Mouse (Mus musculus) bone marrow, adult 2 months (tissue): ENCODE results near the gene Cyp2j8. TPM values are rescaled to one million over a fixed set of nuclear protein-coding genes. Genes with fewer than 3 reads are reported as not detected.
"Not testable (repeated sequence)": the region's sequence is repeated elsewhere in the genome, so short reads cannot be mapped to it uniquely, and the experiment has no call there.

Experiments
- H3K27ac ChIP-seq: fragments of 200-500 bp; 2 replicates; pipeline ENCODE4 v1.5.1; 2012; ENCODE audit warnings: low read depth, mild to moderate bottlenecking, control low read depth, inconsistent platforms, low read length; ENCODE audit not compliant: control insufficient read depth, poor library complexity, insufficient read depth
- H3K4me1 ChIP-seq: fragments of 200-500 bp; 2 replicates; pipeline ENCODE4 v1.6.1; 2011; ENCODE audit warnings: low read length; ENCODE audit not compliant: control insufficient read depth, insufficient read depth
- H3K4me3 ChIP-seq: fragments of 200-500 bp; replicated peaks from 2 replicates; pipeline ENCODE3; 2011; ENCODE audit warnings: mild to moderate bottlenecking, low read depth, low read length, control low read depth; ENCODE audit not compliant: control insufficient read depth
- CTCF ChIP-seq: fragments of 200-500 bp; IDR thresholded peaks from 2 replicates; pipeline ENCODE4 v1.5.1; 2011; ENCODE audit warnings: low read length, control low read depth; ENCODE audit not compliant: control insufficient read depth, insufficient read depth
- POLR2A ChIP-seq: fragments of 200-500 bp; IDR thresholded peaks from 2 replicates; pipeline ENCODE4 v1.6.1; 2011; ENCODE audit warnings: low read depth, mild to moderate bottlenecking, control low read depth, low read length, borderline replicate concordance; ENCODE audit not compliant: control insufficient read depth
- WGBS: fragments of 180-500 bp; shearing (Covaris S2); methylation state at CpG from one replicate; pipeline ENCODE4 v1.1.7; 2018; 5-methylcytosine and 5-hydroxymethylcytosine counted together
- polyA plus RNA-seq: library from polyadenylated mRNA; stranded (reverse); fragments of >200 nt; gene quantifications from 2 replicates; pipeline ENCODE4 v1.2.4, GENCODE M21; 2011; ENCODE audit warnings: low replicate concordance; ENCODE audit not compliant: missing spikeins, insufficient read depth, insufficient read length

Gene Cyp2j8
- polyA plus RNA-seq = not detected in 2 replicates

GRCm38 (mm10) chr4:96507286-96507685, at the start of gene Cyp2j8:
Gene Cyp2j8, minus strand, starts transcription at chr4:96507386.
- TF ChIP-seq CTCF = no peak
- TF ChIP-seq POLR2A = no peak
- no peaks in the 10 kb centered on the region for H3K4me1 ChIP-seq
- 73% methylated on average over 1 of the region's 1 CpGs for WGBS
- H3K27ac ChIP-seq = no peak within 1 kb of the TSS
- H3K4me3 ChIP-seq = no peak within 1 kb of the TSS

DNA sequence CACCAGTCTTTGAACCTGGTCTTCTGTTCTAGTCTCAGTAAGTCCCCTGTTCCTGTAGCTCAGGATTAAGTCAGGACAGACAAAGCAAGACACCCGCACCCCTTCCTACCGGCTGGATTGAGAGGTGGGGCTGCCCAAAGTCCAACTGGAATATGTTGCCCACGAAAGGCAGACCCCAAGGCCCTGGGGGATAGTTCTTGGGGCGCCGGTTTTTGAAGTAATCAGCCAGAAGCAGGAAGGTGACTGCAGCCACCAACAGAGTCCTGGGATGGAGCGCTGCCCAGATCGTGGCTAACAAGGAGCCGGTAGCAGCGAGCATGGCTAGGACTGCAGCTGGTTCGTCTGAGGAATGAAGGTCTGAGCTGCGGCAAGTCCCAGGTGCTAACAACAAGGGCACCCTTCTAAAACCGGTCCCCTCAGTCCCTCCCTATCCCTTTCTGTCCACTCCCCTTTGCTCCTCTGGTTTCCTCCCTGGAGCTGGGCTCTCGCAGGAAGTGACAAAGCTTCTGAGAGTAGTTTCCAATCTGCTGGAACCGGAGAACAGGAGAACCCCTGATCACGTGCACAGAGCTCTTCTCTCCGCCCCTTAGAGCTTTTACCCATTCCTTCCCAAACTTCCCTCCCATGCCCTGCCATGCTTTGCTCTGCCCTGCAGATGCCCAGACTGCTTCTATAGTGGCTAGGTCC, 46.1 kb upstream of the Cyp2j8 start, which contains the start of gene Cyp2j6:
Gene Cyp2j6 (minus strand): TSS at position 529 of the 687 bp plus-strand sequence.
- Histone ChIP-seq H3K4me3 (peak within 1 kb of the TSS; percentile 52), H3K27ac (no peak within 1 kb of the TSS), H3K4me1 (no peaks in the 10 kb centered on the region)
- under 1% methylated on average over 16 of the region's 16 CpGs for WGBS
- TF ChIP-seq POLR2A (no peak), CTCF (no peak)

GRCm38 (mm10) chr4:96551619-96552018, 44.4 kb upstream of the Cyp2j8 start:
- Histone ChIP-seq H3K27ac (no peak overlapping the region), H3K4me1 (no peaks in the 10 kb centered on the region), H3K4me3 (no peak overlapping the region)
- no peak for TF ChIP-seq POLR2A
- TF ChIP-seq CTCF = no peak
- whole genome bisulfite sequencing = 22% methylated on average over 3 of the region's 3 CpGs

- Histone ChIP-seq H3K4me1 (no peaks in the 10 kb centered on the region), H3K27ac (no peak overlapping the region), H3K4me3 (no peak overlapping the region)
- 60% methylated on average over 1 of the region's 1 CpGs for WGBS
- TF ChIP-seq CTCF = no peak
- no peak for TF ChIP-seq POLR2A
Measured at GRCm38 (mm10) chr4:96545976-96546375, 38.8 kb upstream of the Cyp2j8 start.

DNA sequence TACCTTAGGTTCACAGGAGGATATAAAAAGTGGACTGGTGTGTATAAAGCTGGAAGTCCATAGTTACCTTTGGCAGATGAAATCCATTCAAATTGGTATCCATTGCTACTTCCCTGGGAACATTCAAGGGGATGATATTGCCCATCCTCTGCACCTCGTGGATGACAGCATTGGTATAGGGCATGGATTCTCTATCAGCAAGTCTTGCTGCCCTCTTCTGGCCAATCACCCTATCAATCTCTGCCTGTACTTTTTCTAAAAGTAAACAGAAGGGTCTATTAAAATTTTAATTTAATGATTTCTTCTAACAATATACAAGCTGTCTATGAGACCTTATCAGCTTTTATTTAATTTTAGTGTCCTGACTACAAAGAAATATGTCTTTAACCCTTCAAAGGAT, 18.6 kb upstream of the Cyp2j8 start:
- no peak for TF ChIP-seq CTCF
- no peak for TF ChIP-seq POLR2A
- Histone ChIP-seq H3K27ac (no peak overlapping the region), H3K4me3 (no peak overlapping the region), H3K4me1 (no peaks in the 10 kb centered on the region)
- WGBS = 21% methylated on average over 1 of the region's 1 CpGs

- Histone ChIP-seq H3K4me3 (no peak overlapping the region), H3K4me1 (no peaks in the 10 kb centered on the region), H3K27ac (no peak overlapping the region)
- WGBS = 86% methylated on average over 2 of the region's 2 CpGs
- TF ChIP-seq CTCF (no peak), POLR2A (no peak)
Measured at GRCm38 (mm10) chr4:96522256-96522655, 15.1 kb upstream of the Cyp2j8 start.

GRCm38 (mm10) chr4:96510083-96510482, 2.9 kb upstream of the Cyp2j8 start:
- no peak for TF ChIP-seq CTCF
- TF ChIP-seq POLR2A = no peak
- no peak overlapping the region for H3K27ac ChIP-seq
- WGBS = 7% methylated on average over 3 of the region's 3 CpGs
- no peak overlapping the region for H3K4me3 ChIP-seq
- H3K4me1 ChIP-seq = no peaks in the 10 kb centered on the region

GRCm38 (mm10) chr4:96463311-96464060, 43.7 kb downstream of the Cyp2j8 start:
- 82% methylated on average over 30 of the region's 30 CpGs for WGBS
- not testable (repeated sequence) for H3K4me1 ChIP-seq, H3K4me3 ChIP-seq, H3K27ac ChIP-seq

Other genes starting within 250 kb of the Cyp2j8 start
- gene Cyp2j11, start 158.7 kb downstream of the Cyp2j8 start, polyA plus RNA-seq = not detected in 2 replicates
- 1.9 TPM in 1 of 2 replicates, not detected in the other for gene Cyp2j6, start 46.3 kb upstream of the Cyp2j8 start, polyA plus RNA-seq
- gene Cyp2j9, start 84.2 kb upstream of the Cyp2j8 start, polyA plus RNA-seq = not detected in 2 replicates
- 0.41 and 2.3 TPM in 2 replicates for gene Cyp2j5, start 156.8 kb upstream of the Cyp2j8 start, polyA plus RNA-seq